Mouse (Mus musculus): ENCODE measurements at regions not wholly inside any gene's neighbourhood (a gene's known extent, or its start where the extent isn't known, plus 50 kb on each side); places are given as distances from the start of the nearest gene placed in this dataset.
"Not testable (repeated sequence)": the region's sequence is repeated elsewhere in the genome, so short reads cannot be mapped to it uniquely, and the experiment has no call there.

- H3K9me3 ChIP-seq (replicated peaks) = no peaks in the 10 kb centered on the region
- no peak overlapping the region for H3K27ac ChIP-seq
- no peak overlapping the region for H3K4me3 ChIP-seq
- H3K4me2 ChIP-seq = no peak overlapping the region
- WGBS = 44% methylated on average over 2 of the region's 2 CpGs
- H3K27me3 ChIP-seq = peaks cover 4% of the 10 kb centered on the region; the same call in 1 of the 2 replicates
- no peak overlapping the region for H3K9ac ChIP-seq
- no peaks in the 10 kb centered on the region for H3K36me3 ChIP-seq
- no peaks in the 10 kb centered on the region for H3K4me1 ChIP-seq (replicated peaks)
- ATAC-seq (replicated peaks; ENCODE audit: insufficient number of reproducible peaks, insufficient read depth, low FRiP score, low read depth) = no peak
Measured at GRCm38 (mm10) chrX:99732526-99732925, 88.3 kb upstream of the Tmem28 start.

- no peaks in the 10 kb centered on the region for H3K4me1 ChIP-seq (replicated peaks)
- no peaks in the 10 kb centered on the region for H3K36me3 ChIP-seq
- 6% methylated on average over 1 of the region's 1 CpGs for WGBS
- H3K27me3 ChIP-seq = no peaks in the 10 kb centered on the region
- no peak overlapping the region for H3K4me2 ChIP-seq
- no peak for ATAC-seq (replicated peaks; ENCODE audit: insufficient number of reproducible peaks, insufficient read depth, low FRiP score, low read depth)
- no peak overlapping the region for H3K9ac ChIP-seq
- no peak overlapping the region for H3K4me3 ChIP-seq
- H3K9me3 ChIP-seq (replicated peaks) = no peaks in the 10 kb centered on the region
- no peak overlapping the region for H3K27ac ChIP-seq
Measured at GRCm38 (mm10) chrX:99725101-99725500, 95.7 kb upstream of the Tmem28 start.

GRCm38 (mm10) chrX:99695366-99695765 is 125.5 kb upstream of the Tmem28 start:
- H3K4me3 ChIP-seq = no peak overlapping the region
- H3K27ac ChIP-seq = no peak overlapping the region
- H3K36me3 ChIP-seq = no peaks in the 10 kb centered on the region
- WGBS = 20% methylated on average over 4 of the region's 4 CpGs
- no peaks in the 10 kb centered on the region for H3K4me1 ChIP-seq (replicated peaks)
- H3K9me3 ChIP-seq (replicated peaks) = no peaks in the 10 kb centered on the region
- no peaks in the 10 kb centered on the region for H3K27me3 ChIP-seq
- ATAC-seq (replicated peaks; ENCODE audit: insufficient number of reproducible peaks, insufficient read depth, low FRiP score, low read depth) = no peak
- H3K4me2 ChIP-seq = no peak overlapping the region
- H3K9ac ChIP-seq = no peak overlapping the region

GRCm38 (mm10) chrX:99690971-99691370 is 129.8 kb upstream of the Tmem28 start:
- Histone ChIP-seq H3K4me1 (replicated peaks) (no peaks in the 10 kb centered on the region), H3K9ac (no peak overlapping the region), H3K27me3 (no peaks in the 10 kb centered on the region), H3K9me3 (replicated peaks) (no peaks in the 10 kb centered on the region), H3K4me2 (no peak overlapping the region), H3K36me3 (no peaks in the 10 kb centered on the region), H3K4me3 (no peak overlapping the region), H3K27ac (no peak overlapping the region)
- WGBS = 46% methylated on average over 4 of the region's 4 CpGs
- no peak for ATAC-seq (replicated peaks; ENCODE audit: insufficient number of reproducible peaks, insufficient read depth, low FRiP score, low read depth)

- ATAC-seq (replicated peaks; ENCODE audit: insufficient number of reproducible peaks, insufficient read depth, low FRiP score, low read depth) = no peak
- Histone ChIP-seq H3K4me1 (replicated peaks) (no peaks in the 10 kb centered on the region), H3K27me3 (no peaks in the 10 kb centered on the region), H3K36me3 (no peaks in the 10 kb centered on the region), H3K4me2 (no peak overlapping the region), H3K9me3 (replicated peaks) (no peaks in the 10 kb centered on the region), H3K27ac (no peak overlapping the region), H3K4me3 (no peak overlapping the region), H3K9ac (no peak overlapping the region)
- WGBS = 78% methylated on average over 4 of the region's 4 CpGs
Measured at GRCm38 (mm10) chrX:99689761-99690160, 131.1 kb upstream of the Tmem28 start.

GRCm38 (mm10) chrX:99682491-99682890 is 138.3 kb upstream of the Tmem28 start:
- H3K4me2 ChIP-seq; H3K9me3 ChIP-seq (replicated peaks); ATAC-seq (replicated peaks; ENCODE audit: insufficient number of reproducible peaks, insufficient read depth, low FRiP score, low read depth); H3K27me3 ChIP-seq; H3K36me3 ChIP-seq; H3K4me1 ChIP-seq (replicated peaks); H3K27ac ChIP-seq; H3K9ac ChIP-seq; H3K4me3 ChIP-seq: not testable (repeated sequence)

- Histone ChIP-seq H3K4me2 (no peak overlapping the region), H3K4me3 (no peak overlapping the region)
- ATAC-seq (replicated peaks; ENCODE audit: insufficient number of reproducible peaks, insufficient read depth, low FRiP score, low read depth) = no peak
Measured at GRCm38 (mm10) chrX:99667596-99667995, 153.2 kb upstream of the Tmem28 start.

GRCm38 (mm10) chrX:99662566-99662965 is 158.3 kb upstream of the Tmem28 start:
- Histone ChIP-seq H3K4me1 (replicated peaks) (no peaks in the 10 kb centered on the region), H3K36me3 (no peaks in the 10 kb centered on the region), H3K9me3 (replicated peaks) (no peaks in the 10 kb centered on the region), H3K27me3 (peaks cover 25% of the 10 kb centered on the region), H3K27ac (no peak overlapping the region), H3K4me3 (no peak overlapping the region), H3K4me2 (no peak overlapping the region), H3K9ac (no peak overlapping the region)
- 37% methylated on average over 3 of the region's 3 CpGs for WGBS
- ATAC-seq (replicated peaks; ENCODE audit: insufficient number of reproducible peaks, insufficient read depth, low FRiP score, low read depth) = no peak

More at GRCm38 (mm10) chrX:99667596-99667995, 153.2 kb upstream of the Tmem28 start:
- WGBS = 49% methylated on average over 2 of the region's 2 CpGs
- no peaks in the 10 kb centered on the region for H3K9me3 ChIP-seq (replicated peaks)
- H3K4me1 ChIP-seq (replicated peaks) = no peaks in the 10 kb centered on the region
- no peaks in the 10 kb centered on the region for H3K36me3 ChIP-seq
- no peak overlapping the region for H3K27ac ChIP-seq
- no peaks in the 10 kb centered on the region; the same call in 1 of the 2 replicates for H3K27me3 ChIP-seq
- H3K9ac ChIP-seq = no peak overlapping the region

- 35% methylated on average over 7 of the region's 8 CpGs for WGBS
- no peak for ATAC-seq (replicated peaks; ENCODE audit: insufficient number of reproducible peaks, insufficient read depth, low FRiP score, low read depth)
- H3K4me3 ChIP-seq = no peak overlapping the region
- H3K4me1 ChIP-seq (replicated peaks) = no peaks in the 10 kb centered on the region
- H3K36me3 ChIP-seq = no peaks in the 10 kb centered on the region
- H3K4me2 ChIP-seq = no peak overlapping the region
- H3K27ac ChIP-seq = no peak overlapping the region
- no peaks in the 10 kb centered on the region for H3K9me3 ChIP-seq (replicated peaks)
- peaks cover 28% of the 10 kb centered on the region for H3K27me3 ChIP-seq
- H3K9ac ChIP-seq = no peak overlapping the region
Measured at GRCm38 (mm10) chrX:99659496-99660140, 161.2 kb upstream of the Tmem28 start.

- H3K27ac ChIP-seq = no peak overlapping the region
- ATAC-seq (replicated peaks; ENCODE audit: insufficient number of reproducible peaks, insufficient read depth, low FRiP score, low read depth) = no peak
- no peaks in the 10 kb centered on the region for H3K36me3 ChIP-seq
- H3K27me3 ChIP-seq = peaks cover 28% of the 10 kb centered on the region
- no peak overlapping the region for H3K9ac ChIP-seq
- WGBS = 24% methylated on average over 8 of the region's 8 CpGs
- no peak overlapping the region for H3K4me2 ChIP-seq
- no peak overlapping the region for H3K4me3 ChIP-seq
- no peaks in the 10 kb centered on the region for H3K4me1 ChIP-seq (replicated peaks)
- no peaks in the 10 kb centered on the region for H3K9me3 ChIP-seq (replicated peaks)
Measured at GRCm38 (mm10) chrX:99657790-99658451, 162.9 kb upstream of the Tmem28 start.

- no peaks in the 10 kb centered on the region for H3K4me1 ChIP-seq (replicated peaks)
- no peak overlapping the region for H3K9ac ChIP-seq
- H3K27ac ChIP-seq = no peak overlapping the region
- H3K36me3 ChIP-seq = no peaks in the 10 kb centered on the region
- no peak for ATAC-seq (replicated peaks; ENCODE audit: insufficient number of reproducible peaks, insufficient read depth, low FRiP score, low read depth)
- 71% methylated on average over 6 of the region's 6 CpGs for WGBS
- no peak overlapping the region for H3K4me3 ChIP-seq
- no peaks in the 10 kb centered on the region for H3K9me3 ChIP-seq (replicated peaks)
- H3K4me2 ChIP-seq = no peak overlapping the region
- peaks cover 28% of the 10 kb centered on the region for H3K27me3 ChIP-seq
Measured at GRCm38 (mm10) chrX:99656988-99657387, 163.8 kb upstream of the Tmem28 start.

GRCm38 (mm10) chrX:99632211-99632775 is 161.2 kb upstream of the Pja1 start:
- 51% methylated on average over 2 of the region's 2 CpGs for WGBS
- no peak for ATAC-seq (replicated peaks; ENCODE audit: insufficient number of reproducible peaks, insufficient read depth, low FRiP score, low read depth)
- Histone ChIP-seq H3K27me3 (peaks cover 10% of the 10 kb centered on the region), H3K4me1 (replicated peaks) (no peaks in the 10 kb centered on the region), H3K27ac (no peak overlapping the region), H3K4me3 (no peak overlapping the region), H3K4me2 (no peak overlapping the region), H3K9me3 (replicated peaks) (no peaks in the 10 kb centered on the region), H3K9ac (no peak overlapping the region), H3K36me3 (no peaks in the 10 kb centered on the region)
